Comparison of ENCODE assay signal across 8 mouse cellular contexts in genomic region chr1:74763081-74763480, GRCm38 (mm10). TPM values are rescaled to one million over a fixed set of nuclear protein-coding genes. Genes with fewer than 3 reads are reported as not detected.
A peak's percentile ranks its signal among the peaks of the same experiment; 100 is the strongest.
DNase-seq lines count a peak whose midpoint lies in the region; ATAC-seq lines count a peak whose summit lies in the region.
"Had no signal": no experiment of that assay in that cellular context is flagged by ENCODE, and none has a peak within 500 bp of the region (broad histone marks: within the 10 kb centered on the region; RNA-seq: fewer than 3 reads in every experiment).

No protein-coding gene starts in this region.

- peak; percentile 71 for DNase-seq in midbrain, embryonic 10.5 days (ENCODE audit: low spot score)
- peak; percentile 92 for DNase-seq in R1 (ENCODE audit: low read depth, low spot score)
- peak; percentile 32 for DNase-seq in cerebellum, adult 9-10 months
- DNase-seq in heart, postnatal 36 days = peak; percentile 63 to 67
- peak; percentile 78 for DNase-seq in left cerebral cortex, postnatal 4 days
- DNase-seq in right cerebral cortex, postnatal 10 days (ENCODE audit: low spot score in 2 of 2) = peak; percentile 74 to 88

- no peaks in the 10 kb centered on the region for H3K9me3 ChIP-seq in midbrain, embryonic 10.5 days (replicated peaks)
- no peaks in the 10 kb centered on the region for H3K9me3 ChIP-seq in midbrain, embryonic 13.5 days
- H3K9me3 ChIP-seq: stomach, embryonic 15.5 days had no signal

- 5% methylated on average over 6 of the region's 6 CpGs for WGBS in midbrain, embryonic 10.5 days
- 7% methylated on average over 6 of the region's 6 CpGs for WGBS in midbrain, embryonic 13.5 days

- no peak overlapping the region for H3K27ac ChIP-seq in midbrain, embryonic 10.5 days (replicated peaks)
- H3K27ac ChIP-seq in midbrain, embryonic 13.5 days = no peak overlapping the region
- H3K27ac ChIP-seq: stomach, embryonic 15.5 days had no signal

- intact Hi-C loops in heart, postnatal 36 days (cut with DNase I) = loop anchor here (2.0 kb wide), 1 partner anchor 40 kb away; no protein-coding TSS in a partner anchor
- intact Hi-C loops in left cerebral cortex, postnatal 4 days (cut with DNase I) = no loop called here

- no peak overlapping the region for H3K4me3 ChIP-seq in midbrain, embryonic 10.5 days
- no peak overlapping the region for H3K4me3 ChIP-seq in midbrain, embryonic 13.5 days (replicated peaks)
- H3K4me3 ChIP-seq: stomach, embryonic 15.5 days had no signal

- H3K4me2 ChIP-seq in midbrain, embryonic 13.5 days (replicated peaks) = no peak overlapping the region
- H3K4me2 ChIP-seq: stomach, embryonic 15.5 days had no signal

- ATAC-seq in midbrain, embryonic 13.5 days = no peak

- no peaks in the 10 kb centered on the region for H3K36me3 ChIP-seq in midbrain, embryonic 10.5 days
- H3K36me3 ChIP-seq in midbrain, embryonic 13.5 days = no peaks in the 10 kb centered on the region
- H3K36me3 ChIP-seq: stomach, embryonic 15.5 days had no signal

- H3K4me1 ChIP-seq in midbrain, embryonic 10.5 days = no peaks in the 10 kb centered on the region
- no peaks in the 10 kb centered on the region for H3K4me1 ChIP-seq in midbrain, embryonic 13.5 days (replicated peaks)
- H3K4me1 ChIP-seq: stomach, embryonic 15.5 days had no signal

- H3K27me3 ChIP-seq in midbrain, embryonic 10.5 days (ENCODE audit: low read depth, poor library complexity, severe bottlenecking) = peaks cover 64% of the 10 kb centered on the region
- H3K27me3 ChIP-seq in midbrain, embryonic 13.5 days = peaks cover 40% of the 10 kb centered on the region

- no peak overlapping the region for H3K9ac ChIP-seq in midbrain, embryonic 13.5 days (replicated peaks)
- H3K9ac ChIP-seq: stomach, embryonic 15.5 days had no signal

RNA-seq across cellular contexts. Expression of gene Wnt6, which starts 8.6 kb away (rescaled TPM):
- 8.7 and 11.0 TPM in 2 replicates for polyA plus RNA-seq in midbrain, embryonic 10.5 days (2016; fragmentation: Nextera tagmentation; extraction: Ambion mirVana)
- 2.4 and 2.5 TPM in 2 replicates for polyA plus RNA-seq in midbrain, embryonic 13.5 days (2015; fragmentation: Nextera tagmentation; extraction: Ambion mirVana)
- under 1 TPM; 0.14 to 0.33 TPM for total RNA-seq in heart, postnatal 36 days (2021)
- 1 to 10 TPM; 3.5 to 5.1 TPM for total RNA-seq in left cerebral cortex, postnatal 4 days (2021)

RNA-seq across cellular contexts. Expression of gene Prkag3, which starts 14.1 kb away (rescaled TPM):
- polyA plus RNA-seq in midbrain, embryonic 10.5 days (2016; fragmentation: Nextera tagmentation; extraction: Ambion mirVana) = not detected in 2 replicates
- 0.08 TPM in 1 of 2 replicates, not detected in the other for polyA plus RNA-seq in midbrain, embryonic 13.5 days (2015; fragmentation: Nextera tagmentation; extraction: Ambion mirVana)
- total RNA-seq in heart, postnatal 36 days (2021) = 1 to 10 TPM; 1.1 to 1.4 TPM
- total RNA-seq in left cerebral cortex, postnatal 4 days (2021) = not detected

RNA-seq across cellular contexts. Expression of gene Wnt10a, which starts 28.2 kb away (rescaled TPM):
- polyA plus RNA-seq in midbrain, embryonic 10.5 days (2016; fragmentation: Nextera tagmentation; extraction: Ambion mirVana) = 0.85 and 1.3 TPM in 2 replicates
- 0.35 and 0.45 TPM in 2 replicates for polyA plus RNA-seq in midbrain, embryonic 13.5 days (2015; fragmentation: Nextera tagmentation; extraction: Ambion mirVana)
- not detected for total RNA-seq in heart, postnatal 36 days (2021)
- under 1 TPM in 1 of 2 experiments, not detected in 1; 0.38 TPM for total RNA-seq in left cerebral cortex, postnatal 4 days (2021)

RNA-seq across cellular contexts. Expression of gene Cyp27a1, which starts 49.7 kb away (rescaled TPM):
- 6.7 and 6.9 TPM in 2 replicates for polyA plus RNA-seq in midbrain, embryonic 10.5 days (2016; fragmentation: Nextera tagmentation; extraction: Ambion mirVana)
- polyA plus RNA-seq in midbrain, embryonic 13.5 days (2015; fragmentation: Nextera tagmentation; extraction: Ambion mirVana) = 2.9 and 3.3 TPM in 2 replicates
- 10 to 100 TPM; 13.5 to 18.4 TPM for total RNA-seq in heart, postnatal 36 days (2021)
- under 1 TPM; 0.70 TPM for total RNA-seq in left cerebral cortex, postnatal 4 days (2021)

Comparison
In these comparisons a context has a peak if more than half of its experiments do, and no peak if none do; other contexts are left out.
1. DNase-seq: peak in every context shown above with its lines; median percentile 92 in R1; 81 in right cerebral cortex, postnatal 10 days; 78 in left cerebral cortex, postnatal 4 days; 71 in midbrain, embryonic 10.5 days; 65 in heart, postnatal 36 days; 32 in cerebellum, adult 9-10 months.